Comparison of ENCODE assay signal across 19 mouse cellular contexts in the genomic region with DNA sequence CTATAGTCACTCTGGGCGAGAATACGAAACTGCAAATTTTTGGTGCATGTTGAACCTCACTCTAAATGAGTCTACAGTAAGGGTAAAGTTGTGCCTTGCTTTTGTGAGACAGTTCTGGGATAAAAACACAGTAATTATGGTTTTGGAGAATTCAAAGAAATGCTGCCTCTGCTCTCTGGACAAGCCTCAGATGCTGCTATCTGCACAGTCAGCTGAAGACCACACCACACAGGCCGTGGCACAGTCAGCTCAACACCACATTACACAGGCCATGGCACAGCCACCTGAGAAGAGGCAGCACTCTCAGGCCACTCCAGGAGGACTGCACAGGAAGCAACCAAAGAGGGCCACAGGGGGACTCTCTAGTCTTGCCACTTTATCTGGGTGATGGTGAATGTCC. TPM values are rescaled to one million over a fixed set of nuclear protein-coding genes. Genes with fewer than 3 reads are reported as not detected.
DNase-seq lines count a peak whose midpoint lies in the region; TF ChIP-seq lines count a peak whose summit lies in the region.
"Had no signal": no experiment of that assay in that cellular context is flagged by ENCODE, and none has a peak within 500 bp of the region (broad histone marks: within the 10 kb centered on the region; RNA-seq: fewer than 3 reads in every experiment).

No protein-coding gene starts in this region.

- 58% methylated on average over 3 of the region's 3 CpGs for WGBS in olfactory bulb, adult 2 months

- no peak; the same call in 1 of the 2 replicates for TF ChIP-seq POLR2A in CH12.LX (IDR thresholded peaks at IDR 0.05; ENCODE audit: low read depth, low read length)
- no peak for TF ChIP-seq POLR2A in olfactory bulb, adult 2 months (IDR thresholded peaks at IDR 0.05; ENCODE audit: insufficient read depth, low read depth, low read length)

- H3K79me2 ChIP-seq in CH12.LX (replicated peaks; ENCODE audit: control insufficient read depth, extremely low read depth, insufficient read depth, poor library complexity, severe bottlenecking), result peaks cover 100% of the 10 kb centered on the region

- no peak overlapping the region for H3K4me3 ChIP-seq in gastrocnemius, adult 2 months
- no peak overlapping the region for H3K4me3 ChIP-seq in CH12.LX (replicated peaks in 1 of 3; ENCODE audit: low read depth in 2 of 3, low read length in 2 of 3, poor library complexity in 1 of 3)
- H3K4me3 ChIP-seq in olfactory bulb, adult 2 months (ENCODE audit: insufficient read depth, low read depth, low read length), result no peak overlapping the region
- H3K4me3 ChIP-seq: embryonic facial prominence, embryonic 10.5 days; embryonic facial prominence, embryonic 12.5 days; forebrain, embryonic 13.5 days; forebrain, embryonic 15.5 days had no signal

- peaks cover 53 to 86% of the 10 kb centered on the region in 2 experiments for H3K36me3 ChIP-seq in CH12.LX (replicated peaks in 1 of 2; ENCODE audit: control insufficient read depth in 1 of 2, insufficient read depth in 1 of 2, low read length in 1 of 2)

- H3K9me3 ChIP-seq in CH12.LX (replicated peaks; ENCODE audit: low read length), result peaks cover 9% of the 10 kb centered on the region
- H3K9me3 ChIP-seq: embryonic facial prominence, embryonic 10.5 days; embryonic facial prominence, embryonic 12.5 days; forebrain, embryonic 13.5 days; forebrain, embryonic 15.5 days; G1E had no signal

- intact Hi-C loops in gastrocnemius, adult 2 months (cut with DNase I), result no loop called here
- intact Hi-C loops in heart, postnatal 36 days (cut with DNase I), result no loop called here

- 0 out of 2 replicates have a peak overlapping the region, but pooled peaks have one; percentile 16 for H3K27ac ChIP-seq in gastrocnemius, adult 2 months
- H3K27ac ChIP-seq in CH12.LX (ENCODE audit: insufficient read depth, low read depth), result peak overlapping the region; percentile 3
- H3K27ac ChIP-seq in olfactory bulb, adult 2 months (ENCODE audit: insufficient read depth, low read depth, low read length), result peak overlapping the region; percentile 77
- H3K27ac ChIP-seq: embryonic facial prominence, embryonic 10.5 days; embryonic facial prominence, embryonic 12.5 days; forebrain, embryonic 13.5 days; forebrain, embryonic 15.5 days had no signal

- H3K4me1 ChIP-seq in CH12.LX (ENCODE audit: control insufficient read depth in 1 of 2, insufficient read depth in 2 of 2), result peaks cover 20 to 62% of the 10 kb centered on the region in 2 experiments
- H3K4me1 ChIP-seq in olfactory bulb, adult 2 months (ENCODE audit: control insufficient read depth, insufficient read depth, low read length), result peaks cover 20% of the 10 kb centered on the region
- H3K4me1 ChIP-seq: embryonic facial prominence, embryonic 10.5 days; embryonic facial prominence, embryonic 12.5 days had no signal

- no peak for TF ChIP-seq CTCF in gastrocnemius, adult 2 months (IDR thresholded peaks at IDR 0.05)
- no peak for TF ChIP-seq CTCF in CH12.LX (conservative IDR thresholded peaks at IDR 0.05 in 1 of 2, IDR thresholded peaks at IDR 0.05 in 1 of 2; ENCODE audit: low read depth in 2 of 2, low read length in 2 of 2)
- no peak for TF ChIP-seq CTCF in olfactory bulb, adult 2 months (IDR thresholded peaks at IDR 0.05; ENCODE audit: insufficient read depth, low read depth, low read length)

- DNase-seq in gastrocnemius, adult 2 months, result no peak
- DNase-seq in gastrocnemius, postnatal 25 days, result no peak
- no peak for DNase-seq in CH12.LX (ENCODE audit: extremely low read depth)
- no peak for DNase-seq in heart, postnatal 36 days
- DNase-seq: adrenal gland, adult 8-10 months; adrenal gland, postnatal 14 days; adrenal gland, postnatal 36 days; cerebellum, adult 18-20 months; cerebellum, adult 8-10 months; cerebellum, adult 9-11 months; cerebellum, postnatal 14 days; forebrain, postnatal 0 days had no signal

- in situ Hi-C loops in CH12.LX (cut with MboI; ENCODE audit: low pct_ligation_motif_present, low pct_unique_long_range_greater_than_20kb, low sequenced_read_pairs), result no loop called here

- no peak overlapping the region for H3K4me2 ChIP-seq in CH12.LX (ENCODE audit: insufficient read depth, low read depth, poor library complexity, severe bottlenecking)
- H3K4me2 ChIP-seq: embryonic facial prominence, embryonic 12.5 days; forebrain, embryonic 13.5 days; forebrain, embryonic 15.5 days had no signal

- no peaks in the 10 kb centered on the region for H3K27me3 ChIP-seq in CH12.LX (replicated peaks)
- H3K27me3 ChIP-seq: embryonic facial prominence, embryonic 12.5 days; forebrain, embryonic 13.5 days; forebrain, embryonic 15.5 days; Patski had no signal

- H3K9ac ChIP-seq in CH12.LX (ENCODE audit: insufficient read depth, low read depth), result no peak overlapping the region
- H3K9ac ChIP-seq: embryonic facial prominence, embryonic 12.5 days; forebrain, embryonic 13.5 days; forebrain, embryonic 15.5 days; forebrain, postnatal 0 days had no signal

- no peak for TF ChIP-seq EP300 in CH12.LX (IDR thresholded peaks at IDR 0.05; ENCODE audit: low read length)

- TF ChIP-seq RAD21 in CH12.LX (IDR thresholded peaks at IDR 0.05; ENCODE audit: low read depth, low read length), result no peak

- dilution Hi-C loops in CH12.LX (cut with MboI; ENCODE audit: extremely low pct_ligation_motif_present, extremely low pct_unique_long_range_greater_than_20kb, low sequenced_read_pairs), result no loop called here

TF ChIP-seq in CH12.LX, 34 proteins besides CTCF, POLR2A, EP300 and RAD21:
- TF ChIP-seq MEF2A (IDR thresholded peaks at IDR 0.05; ENCODE audit: borderline replicate concordance, low read depth, low read length) (no peak), SIN3A (IDR thresholded peaks at IDR 0.05; ENCODE audit: low read length) (0 out of 2 replicates have a peak, but pooled peaks have one; percentile 52), TCF12 (IDR thresholded peaks at IDR 0.05; ENCODE audit: low read depth, low read length) (no peak), JUN (IDR thresholded peaks at IDR 0.05; ENCODE audit: insufficient read depth, low read depth, low read length) (no peak), CHD1 (IDR thresholded peaks at IDR 0.05; ENCODE audit: low read depth, low read length) (no peak), ZMIZ1 (IDR thresholded peaks at IDR 0.05; ENCODE audit: low read depth, low read length) (peak; percentile 85), MAZ (IDR thresholded peaks at IDR 0.05; ENCODE audit: low read depth, low read length) (peak; percentile 53; the same call in 1 of the 2 replicates), HCFC1 (IDR thresholded peaks at IDR 0.05; ENCODE audit: low read depth, low read length) (no peak), PAX5 (IDR thresholded peaks at IDR 0.05; ENCODE audit: low read length) (no peak), MYC (IDR thresholded peaks at IDR 0.05; ENCODE audit: low read depth, low read length) (no peak), NELFE (IDR thresholded peaks at IDR 0.05; ENCODE audit: low read depth, low read length) (no peak), GABPA (IDR thresholded peaks at IDR 0.05; ENCODE audit: insufficient replicate concordance, low read depth, low read length) (no peak), USF1 (IDR thresholded peaks at IDR 0.05; ENCODE audit: low read depth, low read length) (no peak), MXI1 (IDR thresholded peaks at IDR 0.05; ENCODE audit: low read depth, low read length) (peak; percentile 53; the same call in 1 of the 2 replicates), CHD2 (IDR thresholded peaks at IDR 0.05; ENCODE audit: low read length) (0 out of 2 replicates have a peak, but pooled peaks have one; percentile 13), SMC3 (IDR thresholded peaks at IDR 0.05; ENCODE audit: low read depth, low read length) (no peak), ELF1 (IDR thresholded peaks at IDR 0.05; ENCODE audit: low read depth, low read length) (no peak), UBTF (IDR thresholded peaks at IDR 0.05; ENCODE audit: low read depth, low read length) (no peak), NRF1 (IDR thresholded peaks at IDR 0.05; ENCODE audit: low read depth, low read length) (no peak), ZKSCAN1 (IDR thresholded peaks at IDR 0.05; ENCODE audit: borderline replicate concordance, low read depth, low read length) (no peak), ETS1 (conservative IDR thresholded peaks at IDR 0.05; ENCODE audit: low read depth, low read length) (no peak), USF2 (conservative IDR thresholded peaks at IDR 0.05; ENCODE audit: low read depth, low read length) (no peak), ZC3H11A (IDR thresholded peaks at IDR 0.05; ENCODE audit: low read depth, low read length) (no peak), E2F4 (IDR thresholded peaks at IDR 0.05; ENCODE audit: insufficient replicate concordance, low read depth, low read length) (no peak), TBP (conservative IDR thresholded peaks at IDR 0.05; ENCODE audit: low read depth, low read length) (no peak), IRF4 (IDR thresholded peaks at IDR 0.05; ENCODE audit: low read depth, low read length) (no peak)

RNA-seq across cellular contexts. Expression of gene Grb2, which starts 26.0 kb away (rescaled TPM):
- total RNA-seq in gastrocnemius, adult 2 months (2021), result 10 to 100 TPM; 60.3 to 74.7 TPM
- total RNA-seq in gastrocnemius, postnatal 25 days (2021), result 10 to 100 TPM; 56.5 to 58.2 TPM
- total RNA-seq in CH12.LX (2012; rRNA removed) (63.6 and 67.7 TPM in 2 replicates), CH12.LX (2014; rRNA removed) (110 and 117 TPM in 2 replicates)
- 228 and 241 TPM in 2 replicates for polyA plus RNA-seq in CH12.LX (2012; ENCODE audit: insufficient read length, low read depth)
- polyA plus RNA-seq in olfactory bulb, adult 2 months (2012; ENCODE audit: insufficient read depth, insufficient read length, low replicate concordance, missing spikeins), result 264 TPM in 1 of 2 replicates, not detected in the other
- total RNA-seq in heart, postnatal 36 days (2021), result 100 to 1,000 TPM; 102 to 110 TPM

RNA-seq across cellular contexts. Expression of gene Slc25a19, which starts 54.3 kb away (rescaled TPM):
- total RNA-seq in gastrocnemius, adult 2 months (2021), result 10 to 100 TPM; 43.1 to 51.5 TPM
- total RNA-seq in gastrocnemius, postnatal 25 days (2021), result 10 to 100 TPM; 44.7 to 58.7 TPM
- total RNA-seq in CH12.LX (2012; rRNA removed), result 277 and 312 TPM in 2 replicates
- 278 and 294 TPM in 2 replicates for total RNA-seq in CH12.LX (2014; rRNA removed)
- polyA plus RNA-seq in CH12.LX (2012; ENCODE audit: insufficient read length, low read depth), result 374 and 398 TPM in 2 replicates
- polyA plus RNA-seq in olfactory bulb, adult 2 months (2012; ENCODE audit: insufficient read depth, insufficient read length, low replicate concordance, missing spikeins), result not detected in 2 replicates
- total RNA-seq in heart, postnatal 36 days (2021), result 10 to 100 TPM; 35.5 to 38.8 TPM

Comparison
In these comparisons a context has a peak if more than half of its experiments do, and no peak if none do; other contexts are left out.
1. H3K27ac ChIP-seq: peak in every context shown above with its lines; median percentile 77 in olfactory bulb, adult 2 months; 16 in gastrocnemius, adult 2 months; 3 in CH12.LX.
2. RNA of gene Slc25a19, which starts 54.3 kb away (total RNA-seq): 277 to 312 TPM in CH12.LX; 44.7 to 58.7 TPM in gastrocnemius, postnatal 25 days, 43.1 to 51.5 TPM in gastrocnemius, adult 2 months and 35.5 to 38.8 TPM in heart, postnatal 36 days; every median in the first group is over 4 times any median in the second.